Mouse (Mus musculus): ENCODE data around the gene Rab42. TPM values are rescaled to one million over a fixed set of nuclear protein-coding genes. Genes with fewer than 3 reads are reported as not detected.
"Not testable (repeated sequence)": the region's sequence is repeated elsewhere in the genome, so short reads cannot be mapped to it uniquely, and the experiment has no call there.

Gene Rab42
- polyA plus RNA-seq, 1 experiment from 2014 or later = 0.78 TPM

DNA sequence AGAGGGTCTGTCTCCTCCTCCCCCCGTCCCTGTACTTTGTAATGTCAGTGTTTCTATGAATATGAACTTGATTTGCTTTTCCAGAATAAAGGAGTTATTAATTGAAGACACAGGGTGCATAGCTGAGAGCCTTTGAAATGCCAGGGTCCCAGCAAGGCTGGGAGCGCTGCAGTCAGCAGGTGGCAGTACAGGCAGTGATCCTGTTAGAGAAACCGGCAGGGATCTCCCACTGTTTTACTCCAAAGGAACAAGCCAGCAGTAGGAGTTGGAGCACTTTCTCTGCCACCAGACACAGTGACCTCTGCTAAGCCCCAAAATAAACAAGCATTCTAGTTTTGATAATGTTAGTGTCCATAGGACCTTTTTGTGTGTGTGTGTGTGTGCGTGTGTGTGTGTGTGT is 10.2 kb downstream of the Rab42 start:
- Histone ChIP-seq H3K27ac (no peak overlapping the region), H3K9ac (no peak overlapping the region), H3K4me3 (replicated peaks) (no peak overlapping the region), H3K4me1 (no peaks in the 10 kb centered on the region), H3K36me3 (replicated peaks) (peaks cover 36% of the 10 kb centered on the region), H3K27me3 (no peaks in the 10 kb centered on the region), H3K4me2 (no peak overlapping the region), H3K9me3 (peaks cover 5% of the 10 kb centered on the region; the same call in 1 of the 2 replicates)
- WGBS = 41% methylated on average over 4 of the region's 4 CpGs
- no peak for ATAC-seq (ENCODE audit: low FRiP score)

DNA sequence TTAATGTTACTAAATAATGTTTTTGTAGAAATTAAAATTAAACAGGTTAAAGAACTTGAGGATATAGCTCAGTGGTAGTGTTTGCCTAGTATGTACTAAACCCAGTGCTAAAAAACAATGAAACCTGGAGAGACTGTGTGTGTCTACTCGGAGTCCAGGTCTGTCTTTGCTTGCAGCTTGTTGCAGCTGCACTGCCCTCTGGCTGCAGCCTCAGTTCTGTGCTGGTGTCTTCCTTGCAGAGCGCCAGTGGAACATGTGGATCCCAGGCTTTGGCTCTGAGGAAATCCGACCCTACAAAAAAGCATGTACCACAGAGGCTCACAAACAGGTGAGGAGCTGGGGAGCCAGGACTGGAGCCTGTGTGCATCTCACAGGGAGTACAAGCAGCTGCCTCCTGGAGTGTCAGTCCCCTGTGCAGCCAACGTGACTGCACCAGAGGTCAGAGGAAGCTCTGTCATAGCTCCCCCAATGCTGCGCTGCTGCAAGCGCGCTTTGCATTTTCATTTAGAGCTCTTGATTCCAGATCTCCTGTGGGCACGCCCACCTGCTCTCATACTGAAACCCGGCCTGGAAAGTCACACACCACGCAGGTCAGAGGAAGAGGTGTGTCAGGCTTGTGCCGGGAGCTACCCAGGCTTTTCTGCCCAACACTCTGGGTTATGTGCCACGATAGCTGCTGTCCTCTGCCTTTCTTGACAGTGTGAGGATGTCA is 11.4 kb downstream of the Rab42 start:
- H3K9ac ChIP-seq = 0 out of 2 replicates have a peak overlapping the region, but pooled peaks have one; percentile 25
- 84% methylated on average over 12 of the region's 12 CpGs for WGBS
- no peak for ATAC-seq (ENCODE audit: low FRiP score)

DNA sequence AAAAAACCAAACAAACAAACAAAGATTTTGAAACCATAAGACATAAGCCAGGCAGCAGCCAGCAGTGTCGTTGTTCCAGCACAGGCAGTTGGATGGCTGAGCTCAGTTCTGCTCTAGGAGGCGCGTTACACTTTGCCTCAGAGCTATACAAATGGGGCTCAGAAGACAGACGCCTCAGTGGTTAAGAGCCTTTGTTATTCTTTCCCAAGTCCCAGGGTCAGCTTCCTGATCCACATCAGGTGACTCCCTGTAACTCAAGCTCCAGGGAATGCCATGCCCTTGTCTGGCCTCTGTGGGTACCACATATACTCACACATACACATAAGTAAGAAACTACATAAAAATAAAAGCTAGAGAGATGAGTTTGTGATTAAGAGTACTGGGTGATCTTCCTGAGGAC is 12.1 kb downstream of the Rab42 start:
- WGBS = 97% methylated on average over 4 of the region's 4 CpGs
- Histone ChIP-seq H3K27me3 (no peaks in the 10 kb centered on the region), H3K36me3 (replicated peaks) (peaks cover 47% of the 10 kb centered on the region), H3K27ac (no peak overlapping the region), H3K9me3 (peaks cover 5% of the 10 kb centered on the region; the same call in 1 of the 2 replicates), H3K4me2 (no peak overlapping the region), H3K4me1 (no peaks in the 10 kb centered on the region), H3K4me3 (replicated peaks) (no peak overlapping the region), H3K9ac (no peak overlapping the region)
- no peak for ATAC-seq (ENCODE audit: low FRiP score)

More for the DNA sequence above, 11.4 kb downstream of the Rab42 start:
- H3K27ac ChIP-seq = no peak overlapping the region
- no peaks in the 10 kb centered on the region for H3K27me3 ChIP-seq
- H3K4me2 ChIP-seq = no peak overlapping the region
- peaks cover 5% of the 10 kb centered on the region; the same call in 1 of the 2 replicates for H3K9me3 ChIP-seq
- peaks cover 42% of the 10 kb centered on the region for H3K36me3 ChIP-seq (replicated peaks)
- H3K4me3 ChIP-seq (replicated peaks) = no peak overlapping the region
- H3K4me1 ChIP-seq = no peaks in the 10 kb centered on the region

DNA sequence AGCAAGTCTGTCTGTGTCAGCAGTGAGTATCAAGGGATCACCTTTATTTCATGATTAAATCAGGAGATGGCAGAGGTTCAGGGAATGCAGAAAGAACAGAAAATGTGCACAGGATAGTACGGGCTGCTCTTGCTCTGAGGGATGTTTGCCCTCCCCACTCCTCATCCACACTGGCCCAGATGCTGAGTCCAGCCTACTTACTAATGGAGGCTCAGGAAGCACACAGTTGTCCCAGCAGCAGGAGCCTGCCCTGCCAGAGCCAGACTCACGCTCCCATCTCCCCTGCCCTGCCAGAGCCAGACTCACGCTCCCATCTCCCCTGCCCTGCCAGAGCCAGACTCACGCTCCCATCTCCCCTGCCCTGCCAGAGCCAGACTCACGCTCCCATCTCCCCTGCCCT is 14.3 kb downstream of the Rab42 start:
- not testable (repeated sequence) for H3K27me3 ChIP-seq; ATAC-seq (ENCODE audit: low FRiP score); H3K4me1 ChIP-seq; H3K27ac ChIP-seq; H3K4me3 ChIP-seq (replicated peaks); H3K9ac ChIP-seq; H3K4me2 ChIP-seq; H3K9me3 ChIP-seq
- 88% methylated on average over 3 of the region's 5 CpGs for WGBS
- H3K36me3 ChIP-seq (replicated peaks) = peaks cover 62% of the 10 kb centered on the region

DNA sequence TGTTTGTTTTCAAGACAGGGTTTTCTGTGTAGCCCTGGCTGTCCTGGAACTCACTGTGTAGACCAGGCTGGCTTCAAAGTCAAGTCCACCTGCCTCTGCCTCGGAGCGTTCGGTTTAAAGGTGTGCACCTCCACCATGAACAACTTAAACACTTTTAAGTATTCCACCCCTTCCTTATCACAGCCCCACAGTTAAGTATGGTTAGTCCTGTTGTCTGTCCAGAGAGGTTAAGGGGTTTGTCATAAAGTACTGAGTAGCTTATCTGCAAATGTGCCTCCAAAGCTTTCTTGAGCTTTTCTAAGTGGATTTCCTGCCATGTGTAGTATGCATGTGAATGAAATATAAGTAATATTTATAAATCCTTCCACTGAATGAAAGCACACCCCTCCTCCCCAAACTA is 27.2 kb downstream of the Rab42 start:
- Histone ChIP-seq H3K9ac (no peak overlapping the region), H3K9me3 (no peaks in the 10 kb centered on the region), H3K36me3 (replicated peaks) (no peaks in the 10 kb centered on the region), H3K4me3 (replicated peaks) (no peak overlapping the region), H3K4me2 (0 out of 2 replicates have a peak overlapping the region, but pooled peaks have one; percentile 5), H3K4me1 (peaks cover 19% of the 10 kb centered on the region), H3K27ac (no peak overlapping the region), H3K27me3 (no peaks in the 10 kb centered on the region)
- no peak for ATAC-seq (ENCODE audit: low FRiP score)
- 98% methylated on average over 3 of the region's 3 CpGs for WGBS

DNA sequence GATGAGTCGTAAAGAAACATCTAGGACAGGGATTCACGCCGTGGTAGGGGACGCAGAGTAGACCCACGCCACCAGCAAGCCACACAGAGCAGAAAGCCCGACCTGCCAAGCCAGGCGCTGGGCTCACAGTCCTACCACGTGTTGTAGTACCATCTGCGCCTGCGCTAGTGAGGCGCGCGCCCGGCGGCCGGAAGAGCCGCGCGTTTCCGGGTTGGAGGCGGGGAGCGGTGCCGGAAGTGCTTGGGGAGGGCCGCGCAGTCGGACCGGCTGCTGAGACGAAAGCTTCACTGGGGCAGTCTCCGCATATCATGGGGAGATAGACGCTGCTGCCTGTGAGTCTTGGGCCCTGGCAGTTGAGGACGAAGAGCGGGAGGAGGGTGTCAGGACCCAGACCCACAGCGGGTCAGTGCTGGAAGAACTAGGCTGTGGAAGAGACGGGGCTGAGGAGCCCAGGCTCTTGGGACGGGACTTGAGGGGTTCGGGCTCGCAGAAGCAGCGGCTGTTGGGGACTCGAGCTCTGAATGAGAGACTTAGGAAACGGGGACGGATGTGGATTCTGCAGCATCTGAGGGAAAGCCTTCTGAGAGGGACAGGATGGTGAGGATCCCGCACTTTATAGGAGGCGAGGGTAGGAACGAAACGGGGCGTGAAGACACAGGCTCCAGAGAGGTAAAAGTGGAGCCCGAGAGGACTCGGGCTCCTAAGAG is 28.9 kb downstream of the Rab42 start, which contains the start of gene Taf12:
Taf12 (plus strand) TSS at position 220 of the 707 bp plus-strand sequence.
- under 1% methylated on average over 48 of the region's 48 CpGs for WGBS
- Histone ChIP-seq H3K27ac (peak within 1 kb of the TSS; percentile 92), H3K4me3 (replicated peaks) (peak within 1 kb of the TSS; percentile 75), H3K4me2 (peak within 1 kb of the TSS; percentile 91), H3K9ac (peak within 1 kb of the TSS; percentile 84), H3K4me1 (peaks cover 22% of the 10 kb centered on the region), H3K36me3 (replicated peaks) (no peaks in the 10 kb centered on the region), H3K27me3 (no peaks in the 10 kb centered on the region), H3K9me3 (no peaks in the 10 kb centered on the region)
- peak; percentile 91 for ATAC-seq (ENCODE audit: low FRiP score)

DNA sequence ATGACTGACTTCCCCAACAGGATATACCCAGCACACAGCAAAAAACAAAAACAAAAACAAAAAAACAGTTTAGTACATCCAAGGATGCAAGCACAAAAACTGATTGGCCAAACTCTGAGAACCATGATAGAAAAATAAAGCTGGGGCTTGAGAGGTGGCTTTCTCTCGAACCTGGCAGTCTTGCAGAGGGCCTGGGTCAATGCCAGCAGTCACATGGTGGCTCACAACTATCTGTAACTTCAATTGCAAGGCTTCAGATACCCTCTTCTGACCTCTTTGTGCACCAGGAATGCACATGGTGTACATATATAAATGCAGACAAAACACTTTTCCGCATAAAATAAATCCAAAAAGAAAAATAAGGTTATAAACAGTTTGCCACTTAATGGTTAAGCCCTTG is 30.0 kb downstream of the Rab42 start:
- Histone ChIP-seq H3K36me3 (replicated peaks) (no peaks in the 10 kb centered on the region), H3K4me3 (replicated peaks) (peak overlapping the region; percentile 75; the same call in 1 of the 2 replicates), H3K9ac (peak overlapping the region; percentile 36)

DNA sequence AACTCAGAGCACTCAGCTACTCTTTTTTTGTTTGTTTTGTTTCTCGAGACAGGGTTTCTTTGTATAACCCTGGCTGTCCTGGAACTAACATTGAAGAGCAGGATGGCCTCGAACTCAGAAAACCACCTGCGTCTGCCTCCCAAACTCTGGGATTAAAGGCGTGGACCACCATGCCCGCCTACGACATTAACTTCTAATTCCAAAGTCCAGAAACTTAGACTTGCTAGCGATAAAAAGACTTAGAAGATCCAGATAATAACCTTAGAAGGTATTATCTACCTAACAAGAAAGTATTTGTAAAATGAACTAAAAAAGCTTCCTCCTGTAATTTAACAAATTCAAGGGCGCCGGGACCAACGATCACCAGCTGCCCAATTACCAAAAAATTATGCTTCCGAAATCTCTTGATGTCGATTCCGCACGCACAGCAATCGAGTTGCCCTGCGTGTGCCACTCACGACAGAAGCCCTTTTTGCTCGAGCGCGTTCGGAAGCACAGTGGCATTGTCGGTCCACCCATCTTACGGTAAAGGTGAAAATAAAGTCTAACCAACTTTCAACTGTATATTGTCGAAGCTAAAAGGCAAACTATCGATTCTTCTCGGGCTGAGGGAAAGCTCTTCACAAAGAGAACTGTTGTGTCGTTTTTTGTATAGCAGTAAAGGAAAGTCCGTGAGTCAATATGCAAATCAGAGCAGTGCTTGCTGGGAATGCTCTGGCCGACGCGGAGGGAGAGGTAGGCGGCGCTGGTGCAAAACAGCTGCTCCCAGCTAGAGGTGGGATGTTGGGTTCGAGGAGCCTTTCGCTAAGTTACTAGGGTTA is 33.2 kb downstream of the Rab42 start:
- peaks cover 13% of the 10 kb centered on the region for H3K4me1 ChIP-seq
- peak overlapping the region; percentile 45 for H3K4me2 ChIP-seq
- peak overlapping the region; percentile 89 for H3K27ac ChIP-seq
- H3K27me3 ChIP-seq = 0 out of 2 replicates have a peak, but pooled peaks cover 2% of the 10 kb centered on the region
- H3K36me3 ChIP-seq (replicated peaks) = no peaks in the 10 kb centered on the region
- H3K4me3 ChIP-seq (replicated peaks) = peak overlapping the region; percentile 29
- H3K9ac ChIP-seq = peak overlapping the region; percentile 56
- H3K9me3 ChIP-seq = no peaks in the 10 kb centered on the region
- peak; percentile 76 for ATAC-seq (ENCODE audit: low FRiP score)
- under 1% methylated on average over 35 of the region's 35 CpGs for WGBS

More for the DNA sequence above, 30.0 kb downstream of the Rab42 start:
- Histone ChIP-seq H3K4me1 (peaks cover 22% of the 10 kb centered on the region), H3K4me2 (peak overlapping the region; percentile 91), H3K9me3 (no peaks in the 10 kb centered on the region), H3K27me3 (no peaks in the 10 kb centered on the region), H3K27ac (no peak overlapping the region)
- WGBS = 75% methylated on average over 2 of the region's 2 CpGs
- ATAC-seq (ENCODE audit: low FRiP score) = no peak

DNA sequence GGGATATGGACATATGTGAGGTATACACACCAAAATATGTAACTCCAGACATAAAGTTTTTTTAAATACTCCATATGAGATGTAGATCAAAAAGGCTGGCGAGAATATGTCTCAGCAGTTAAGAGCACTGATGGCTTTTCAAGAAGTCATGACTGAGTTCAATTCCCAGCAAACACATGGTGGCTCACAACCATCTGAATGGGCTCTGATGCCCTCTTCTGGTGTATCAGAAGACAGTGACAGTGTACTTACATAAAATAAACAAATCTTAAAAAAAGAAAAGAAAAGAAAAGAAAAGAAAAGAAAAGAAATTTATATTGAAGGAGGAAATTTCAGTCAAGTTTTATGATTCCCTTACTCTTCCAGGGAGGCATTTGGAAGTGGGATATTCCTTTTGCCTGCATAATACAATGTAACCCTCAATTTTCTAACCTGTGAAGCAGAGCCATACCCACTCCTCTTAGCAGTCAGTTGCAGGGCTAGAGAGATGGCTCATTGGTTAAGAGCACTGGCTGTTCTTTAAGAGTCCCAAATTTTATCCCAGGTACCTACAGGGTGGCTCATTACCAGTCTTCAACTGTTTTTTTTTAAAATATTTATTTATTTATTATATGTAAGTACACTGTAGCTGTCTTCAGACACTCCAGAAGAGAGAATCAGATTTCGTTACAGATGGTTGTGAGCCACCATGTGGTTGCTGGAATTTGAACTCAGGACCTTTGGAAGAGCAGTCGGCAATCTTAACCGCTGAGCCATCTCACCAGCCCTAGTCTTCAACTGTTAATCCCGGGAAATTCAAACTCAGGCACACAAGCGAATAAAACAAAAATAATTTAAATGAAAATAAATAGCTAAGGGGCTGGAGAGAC is 34.1 kb downstream of the Rab42 start:
- H3K4me1 ChIP-seq = peaks cover 13% of the 10 kb centered on the region
- H3K9ac ChIP-seq = no peak overlapping the region
- no peaks in the 10 kb centered on the region for H3K36me3 ChIP-seq (replicated peaks)
- 16% methylated on average over 6 of the region's 6 CpGs for WGBS
- H3K4me2 ChIP-seq = no peak overlapping the region
- H3K4me3 ChIP-seq (replicated peaks) = no peak overlapping the region
- H3K27me3 ChIP-seq = 0 out of 2 replicates have a peak, but pooled peaks cover 2% of the 10 kb centered on the region
- no peak for ATAC-seq (ENCODE audit: low FRiP score)
- no peaks in the 10 kb centered on the region for H3K9me3 ChIP-seq
- peak overlapping the region; percentile 89 for H3K27ac ChIP-seq

DNA sequence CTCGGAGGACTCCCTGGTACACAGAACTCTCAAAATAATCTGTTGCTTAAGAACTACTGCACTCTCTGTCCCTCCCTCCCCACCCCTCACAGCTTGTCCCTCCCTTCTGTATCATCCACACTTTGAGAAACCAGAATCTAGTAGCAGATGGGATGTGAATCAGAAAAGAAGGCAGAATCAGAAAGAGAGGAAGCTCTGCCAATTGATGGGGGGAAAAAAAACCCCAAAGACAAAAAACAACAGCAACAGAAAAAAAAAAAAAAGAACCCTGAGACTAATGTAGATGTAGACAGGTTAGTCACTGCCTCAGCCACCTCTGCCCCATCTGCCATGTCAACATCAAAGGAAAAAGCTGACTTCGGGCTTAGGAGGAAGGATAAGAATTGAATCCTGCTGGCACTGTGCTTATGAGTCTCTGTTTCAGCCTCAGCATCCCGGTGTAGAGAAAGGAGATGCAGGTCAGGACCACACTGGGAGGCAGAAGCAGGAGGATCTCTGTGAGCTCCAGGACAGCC is 36.3 kb downstream of the Rab42 start:
- Histone ChIP-seq H3K27me3 (0 out of 2 replicates have a peak, but pooled peaks cover 2% of the 10 kb centered on the region), H3K4me2 (no peak overlapping the region), H3K36me3 (replicated peaks) (no peaks in the 10 kb centered on the region), H3K27ac (no peak overlapping the region), H3K4me3 (replicated peaks) (no peak overlapping the region), H3K4me1 (peaks cover 6% of the 10 kb centered on the region; the same call in 1 of the 2 replicates), H3K9ac (no peak overlapping the region), H3K9me3 (no peaks in the 10 kb centered on the region)
- WGBS = 83% methylated on average over 3 of the region's 3 CpGs
- no peak for ATAC-seq (ENCODE audit: low FRiP score)

DNA sequence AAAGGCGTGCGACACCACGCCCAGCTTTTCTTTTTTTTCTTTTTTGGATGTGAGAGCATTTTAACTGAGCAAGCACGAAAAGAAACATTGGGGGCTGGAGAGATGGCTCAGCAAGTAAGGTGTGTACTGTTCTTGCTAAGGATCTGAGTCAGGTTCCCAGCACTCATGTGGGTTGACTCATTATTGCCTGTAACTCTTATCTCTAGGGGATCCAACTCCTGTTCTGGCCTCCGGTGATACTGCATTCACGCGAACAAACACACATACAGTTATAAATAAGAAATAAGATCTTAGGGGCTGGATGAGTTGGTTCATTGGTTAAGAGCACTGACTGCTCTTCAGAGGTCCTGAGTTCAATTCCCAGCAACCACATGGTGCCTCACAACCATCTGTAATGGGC is 39.9 kb downstream of the Rab42 start:
- Histone ChIP-seq H3K9me3 (no peaks in the 10 kb centered on the region), H3K27ac (no peak overlapping the region), H3K4me2 (no peak overlapping the region), H3K27me3 (0 out of 2 replicates have a peak, but pooled peaks cover 2% of the 10 kb centered on the region), H3K9ac (no peak overlapping the region), H3K4me3 (replicated peaks) (no peak overlapping the region), H3K4me1 (peaks cover 26% of the 10 kb centered on the region), H3K36me3 (replicated peaks) (no peaks in the 10 kb centered on the region)
- no peak for ATAC-seq (ENCODE audit: low FRiP score)
- 96% methylated on average over 7 of the region's 7 CpGs for WGBS
